Mouse (Mus musculus) kidney, adult 9 months (tissue): ENCODE measurements around the gene Igfbp7.

ENCODE experiments used
- DNase-seq: peaks from one replicate; pipeline ENCODE4 v3.0.0; 2022

Gene Igfbp7

GRCm38 (mm10) chr5:77375546-77375945 lies 32.3 kb downstream of the Igfbp7 start:
- no peak for DNase-seq

DNA sequence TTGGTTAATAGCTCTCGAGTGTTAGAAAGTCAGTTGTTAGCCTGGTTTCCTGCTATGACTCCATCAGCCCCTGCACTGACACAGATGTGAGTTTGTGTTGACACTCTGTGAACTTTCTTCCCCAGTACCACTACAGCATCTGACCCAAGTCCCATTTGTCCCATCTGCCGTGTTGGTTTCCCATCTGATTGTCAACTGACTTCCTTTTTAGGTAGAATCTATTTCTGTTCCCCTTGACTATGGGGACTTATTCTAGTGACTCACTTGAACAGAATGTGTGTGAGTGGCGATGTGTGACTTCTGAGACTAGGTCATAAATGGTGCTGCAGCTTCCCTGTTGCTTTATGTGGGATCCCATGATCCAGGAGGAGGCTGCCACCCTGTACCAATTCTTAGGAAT lies 32.9 kb downstream of the Igfbp7 start:
- DNase-seq, result no peak

DNA sequence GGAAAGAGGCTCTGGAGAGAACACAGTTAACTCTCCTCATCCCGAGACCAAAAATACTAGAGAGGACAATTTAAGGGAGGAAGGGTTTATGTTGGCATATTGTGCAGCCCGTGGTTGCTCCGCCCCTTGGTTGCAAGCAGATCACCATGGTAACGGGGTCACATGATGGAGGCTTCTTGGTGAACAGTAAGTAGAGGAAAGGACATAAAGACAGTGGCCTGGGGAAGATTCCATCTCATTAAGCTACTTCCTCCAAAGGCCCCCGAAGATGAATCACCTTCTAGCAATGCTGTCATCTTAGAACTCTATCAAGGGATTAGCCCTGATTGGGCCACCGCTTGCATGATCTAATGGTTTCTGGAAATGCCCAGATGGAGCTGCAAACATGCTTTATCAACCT lies 35.1 kb downstream of the Igfbp7 start:
- DNase-seq, result no peak

DNA sequence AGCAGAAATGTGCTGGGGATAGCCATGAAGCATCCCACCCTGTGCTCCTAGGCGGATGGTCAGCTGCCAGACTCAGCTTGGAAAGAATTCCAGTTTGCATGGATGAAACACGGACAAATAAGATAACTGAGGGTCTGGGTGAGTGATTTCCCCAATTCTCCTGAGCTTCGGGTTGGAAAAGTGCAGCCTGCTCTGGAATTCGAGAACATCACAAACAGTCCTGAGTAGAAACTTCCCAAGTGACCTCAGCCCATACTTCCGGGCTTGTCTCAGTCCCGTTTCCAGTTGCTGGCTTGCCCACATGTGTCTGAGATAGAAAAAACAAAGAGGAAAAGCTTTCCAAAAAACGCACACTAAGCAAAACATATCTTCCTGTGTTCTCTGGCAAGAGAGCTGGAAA lies 35.6 kb downstream of the Igfbp7 start:
- DNase-seq, result no peak

DNA sequence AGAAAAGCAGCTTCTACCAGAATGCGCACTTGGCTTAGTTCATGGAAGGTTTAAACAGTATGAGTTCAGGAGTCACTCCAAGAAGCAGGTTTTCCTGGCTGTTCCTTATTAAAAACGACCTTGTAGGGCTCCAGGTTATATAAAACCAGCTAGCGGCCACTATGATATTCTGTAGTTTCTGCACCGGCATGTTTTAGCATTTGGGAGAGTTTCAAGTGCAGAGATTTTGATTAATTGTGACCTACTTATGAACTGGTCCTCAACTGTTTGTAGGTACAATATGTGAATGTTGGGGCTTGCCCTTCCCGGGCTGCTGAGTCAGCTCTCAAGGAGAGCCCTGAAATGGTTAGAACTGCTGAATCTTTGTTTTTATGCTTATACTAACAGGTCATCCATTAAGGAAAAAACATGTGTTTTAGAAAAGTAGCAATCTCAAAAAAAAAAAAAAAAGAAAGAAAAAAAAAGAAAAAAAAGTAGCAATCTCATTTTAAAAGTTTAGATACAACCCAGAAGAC lies 37.4 kb downstream of the Igfbp7 start:
- peak; percentile 58 for DNase-seq

DNA sequence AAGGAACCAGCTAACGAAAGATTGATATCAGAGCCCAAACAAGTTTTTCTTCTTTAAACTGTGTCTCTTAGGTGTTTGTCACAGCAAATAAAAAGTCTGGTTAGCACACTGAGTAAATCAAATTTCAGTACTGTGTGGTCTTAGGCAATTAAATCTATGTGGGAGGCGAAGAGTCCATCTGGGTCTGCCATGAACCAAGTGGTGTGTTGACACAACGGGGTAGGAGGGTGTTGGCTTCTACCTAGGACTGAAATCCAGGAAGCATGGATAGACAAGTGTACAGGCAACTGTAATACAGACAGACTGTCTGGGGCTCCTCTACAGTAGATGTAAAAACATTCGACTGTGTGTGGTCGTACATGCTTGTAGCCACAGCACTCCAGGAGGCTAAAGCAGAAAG lies 38.4 kb downstream of the Igfbp7 start:
- DNase-seq, result no peak

GRCm38 (mm10) chr5:77368194-77368593 lies 39.6 kb downstream of the Igfbp7 start:
- DNase-seq, result peak; percentile 50

DNA sequence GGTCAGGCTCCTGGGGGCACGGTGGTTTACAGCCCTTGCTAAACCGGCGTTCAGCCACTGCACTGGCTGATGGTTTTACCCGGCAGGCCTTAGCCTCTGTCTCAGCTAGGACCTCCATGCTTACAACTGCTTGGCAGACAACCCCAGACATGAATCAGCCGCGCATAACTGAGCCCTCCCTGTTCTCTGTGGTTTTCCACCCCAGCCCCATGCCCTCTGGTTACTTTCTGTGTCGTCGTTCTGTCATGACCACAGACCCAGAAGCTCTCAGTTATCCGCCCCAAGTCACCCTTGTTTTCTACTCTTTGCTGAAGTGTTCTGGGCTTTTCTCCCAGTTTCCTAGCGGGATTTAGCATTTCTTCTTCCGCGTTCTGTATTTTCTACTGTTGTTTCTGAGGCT lies 40.2 kb downstream of the Igfbp7 start:
- DNase-seq, result no peak

DNA sequence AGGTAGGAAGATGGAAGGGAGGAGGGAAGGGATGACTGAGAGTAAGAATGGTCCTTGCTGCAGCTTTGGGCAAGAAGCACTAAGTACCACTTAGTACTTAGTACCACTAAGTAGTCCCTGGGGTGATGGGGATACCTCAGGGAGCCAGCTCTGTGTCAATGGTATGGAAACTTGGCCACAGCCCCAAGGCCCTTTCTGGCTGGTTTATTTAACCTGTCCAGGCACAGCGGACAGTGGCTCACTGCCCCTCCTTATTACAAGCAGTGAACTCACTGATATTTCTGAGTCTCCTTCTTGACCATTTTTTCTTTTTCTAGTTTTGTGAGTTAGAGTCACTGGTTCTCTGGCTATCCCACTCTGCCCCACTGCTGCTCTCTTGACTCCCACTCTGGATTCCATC lies 40.7 kb downstream of the Igfbp7 start:
- no peak for DNase-seq

GRCm38 (mm10) chr5:77366313-77366712 lies 41.5 kb downstream of the Igfbp7 start:
- DNase-seq, result no peak

- no peak for DNase-seq
Observed at GRCm38 (mm10) chr5:77364443-77365038, 43.3 kb downstream of the Igfbp7 start.

DNA sequence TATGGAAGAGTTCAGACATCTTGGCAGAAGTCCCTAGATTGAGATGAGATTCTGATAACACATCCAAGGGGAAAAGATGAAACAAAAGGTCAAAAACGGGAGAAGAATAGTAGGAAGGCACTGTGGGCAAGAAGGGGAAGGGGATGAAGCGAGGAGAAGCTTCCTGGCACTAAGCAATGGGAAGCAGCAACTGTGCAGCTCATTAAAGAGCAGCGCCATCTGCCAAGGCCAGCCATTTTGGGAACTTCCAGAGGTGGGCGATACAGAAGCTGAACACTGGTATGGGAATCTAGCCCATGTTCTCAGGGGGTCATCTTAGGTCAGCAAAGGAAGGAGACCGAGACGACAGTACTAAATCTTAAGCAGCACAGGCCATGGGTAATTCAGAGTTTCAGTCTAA lies 44.2 kb downstream of the Igfbp7 start:
- DNase-seq, result no peak

DNA sequence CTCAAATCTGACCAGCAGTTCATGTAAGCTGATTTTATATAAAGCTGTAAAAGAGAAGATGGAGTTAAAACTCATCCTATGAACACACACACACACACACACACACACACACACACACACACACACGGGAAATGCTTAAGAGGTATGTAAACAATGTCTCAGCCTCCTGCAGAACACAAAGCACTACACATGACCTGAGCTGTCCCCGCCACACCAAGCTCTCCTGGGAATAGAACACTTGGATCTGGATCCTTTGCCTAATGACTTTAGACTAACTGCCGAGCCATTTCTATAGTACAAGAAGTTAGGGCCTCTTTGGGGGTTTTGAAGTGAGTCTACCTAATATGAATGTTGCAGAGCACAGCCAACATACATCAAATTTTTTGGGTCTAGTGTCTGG lies 45.7 kb downstream of the Igfbp7 start:
- DNase-seq, result no peak

DNA sequence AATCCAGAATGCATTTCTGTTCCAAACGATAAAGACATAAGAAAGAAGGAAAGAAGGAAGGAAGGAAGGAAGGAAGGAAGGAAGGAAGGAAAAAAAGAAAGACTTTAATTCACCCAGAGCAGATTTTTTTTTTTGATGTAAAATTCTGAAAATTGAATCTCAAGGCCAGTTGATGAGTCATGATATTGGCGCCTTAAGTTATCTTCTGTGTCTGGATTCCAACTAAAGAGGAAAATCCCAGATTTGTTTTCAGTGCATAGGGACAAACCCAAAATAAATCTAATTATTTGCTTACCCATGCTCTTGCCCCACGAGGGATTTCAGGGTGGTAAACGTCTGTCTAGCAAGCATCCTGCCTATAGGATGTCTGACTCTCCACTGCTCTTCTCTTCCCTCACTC lies 46.8 kb downstream of the Igfbp7 start:
- no peak for DNase-seq

DNA sequence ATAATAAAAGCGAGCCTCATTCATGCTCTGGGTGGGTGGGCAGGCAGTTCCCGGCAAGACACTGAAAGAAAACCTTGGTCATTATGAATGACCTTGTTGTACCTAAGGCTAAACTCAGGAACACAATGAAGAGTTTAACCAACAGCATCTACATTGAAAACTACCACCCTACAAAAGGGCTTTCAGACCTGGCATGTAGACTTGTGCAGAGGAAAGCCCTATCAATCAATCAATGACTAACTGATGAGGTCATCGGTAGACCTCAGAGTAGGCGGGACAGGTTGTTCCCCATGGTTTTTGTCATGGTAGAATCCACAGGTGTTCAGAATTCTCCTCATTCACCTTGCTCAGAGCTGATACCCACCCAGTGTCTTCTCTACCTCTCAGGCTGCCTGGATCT lies 47.9 kb downstream of the Igfbp7 start:
- no peak for DNase-seq

GRCm38 (mm10) chr5:77358347-77358746 lies 49.5 kb downstream of the Igfbp7 start:
- DNase-seq, result peak; percentile 51

DNA sequence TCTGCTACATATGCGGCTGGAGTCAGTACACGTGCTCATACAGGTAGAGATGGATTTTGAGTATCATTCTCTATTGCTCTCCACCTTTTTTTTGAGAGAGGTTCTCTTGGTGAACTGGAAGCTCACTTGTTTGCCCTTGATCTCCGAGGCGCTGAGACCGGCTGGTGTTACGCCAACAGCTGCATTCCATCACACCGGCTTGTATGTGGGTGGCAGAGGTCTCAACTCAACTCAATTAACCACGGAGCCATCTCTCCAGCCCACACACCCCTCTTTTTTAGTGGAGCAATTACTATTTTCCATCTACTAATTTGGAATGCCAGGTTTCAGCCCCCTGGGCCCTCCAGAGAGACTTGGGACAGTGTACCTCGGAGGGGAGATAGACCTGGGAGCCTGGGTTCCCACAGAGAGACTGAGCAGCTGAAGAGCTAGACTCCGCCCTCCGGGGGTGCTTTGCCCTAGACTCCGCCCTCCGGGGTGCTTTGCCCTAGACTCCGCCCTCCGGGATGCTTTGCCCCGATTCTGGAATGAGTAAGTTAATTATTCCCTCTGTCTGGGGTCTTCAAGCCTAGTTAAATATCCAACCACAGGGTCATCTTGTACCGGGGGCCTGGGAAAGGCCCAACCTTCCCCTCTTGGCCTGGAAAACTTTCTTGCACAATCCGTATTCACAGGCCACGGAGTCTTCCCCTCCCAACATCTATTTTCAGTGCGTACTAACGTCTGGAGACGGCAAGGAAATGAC lies 50.3 kb downstream of the Igfbp7 start:
- DNase-seq, result peak; percentile 90

DNA sequence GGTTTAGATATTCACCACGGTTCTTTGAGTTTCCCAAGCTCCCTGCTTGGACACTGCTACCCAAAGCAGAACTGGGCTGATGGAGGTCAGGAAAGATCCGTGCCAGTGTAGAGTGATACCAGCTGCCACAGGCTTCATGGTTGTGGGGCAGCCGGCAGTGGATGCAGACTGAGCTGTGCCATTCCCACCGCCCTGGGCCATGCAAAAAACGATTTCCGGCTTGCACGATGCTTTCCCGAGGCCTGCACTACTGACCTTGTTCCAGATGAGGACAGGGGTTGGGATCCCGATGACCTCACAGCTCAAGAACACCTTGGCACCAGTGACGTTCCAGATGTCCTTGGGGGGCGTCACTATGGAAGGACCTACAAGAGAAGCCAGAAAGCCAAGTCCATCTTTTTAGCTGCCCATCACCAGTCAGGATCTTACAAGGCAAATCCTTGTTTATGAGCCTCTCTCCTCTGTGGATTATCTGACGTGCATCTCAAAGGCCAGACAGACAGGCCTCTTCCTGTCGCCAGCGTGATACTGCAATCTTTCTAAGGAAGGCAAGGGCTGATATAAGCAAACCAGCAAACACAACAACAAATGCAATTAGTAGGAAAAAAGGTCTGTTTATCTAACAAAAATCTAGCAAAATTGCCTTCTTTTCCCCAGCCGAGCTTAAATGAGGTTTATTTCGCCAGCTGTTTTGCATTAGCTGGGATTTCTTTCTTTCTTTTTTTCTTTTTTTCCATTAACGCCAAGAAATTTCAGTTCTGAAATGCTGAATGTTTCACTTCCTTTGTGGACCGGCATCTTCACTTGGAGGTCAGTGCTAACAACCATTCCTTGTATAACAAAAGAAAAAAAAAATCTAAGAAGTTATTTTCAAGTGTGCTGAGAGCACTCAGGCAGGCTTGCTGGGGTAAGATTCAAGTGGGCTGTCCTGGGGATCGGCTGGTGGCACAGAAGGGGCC lies 52.3 kb downstream of the Igfbp7 start:
- DNase-seq, result peak; percentile 68

DNA sequence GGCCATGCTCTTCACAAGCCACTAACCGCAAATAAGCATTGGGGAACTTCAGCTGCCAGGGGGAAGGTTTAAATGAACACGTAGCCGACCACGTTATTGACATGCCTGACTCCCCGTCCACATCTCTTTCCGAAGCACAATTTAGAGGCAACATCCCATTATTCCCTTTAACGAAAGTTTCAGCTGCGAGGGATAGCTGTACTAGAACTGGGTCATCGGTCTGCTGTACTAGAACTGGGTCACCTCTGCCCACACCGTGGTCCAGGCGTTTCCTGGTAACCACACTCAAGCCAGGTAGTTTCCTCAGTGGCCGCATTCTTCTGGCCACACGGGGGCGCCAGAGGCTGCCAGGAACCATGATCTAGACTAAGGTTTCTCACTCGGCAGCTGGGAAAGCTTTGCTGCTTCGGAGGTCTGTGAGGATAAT lies 53.5 kb downstream of the Igfbp7 start:
- peak; percentile 95 for DNase-seq

DNA sequence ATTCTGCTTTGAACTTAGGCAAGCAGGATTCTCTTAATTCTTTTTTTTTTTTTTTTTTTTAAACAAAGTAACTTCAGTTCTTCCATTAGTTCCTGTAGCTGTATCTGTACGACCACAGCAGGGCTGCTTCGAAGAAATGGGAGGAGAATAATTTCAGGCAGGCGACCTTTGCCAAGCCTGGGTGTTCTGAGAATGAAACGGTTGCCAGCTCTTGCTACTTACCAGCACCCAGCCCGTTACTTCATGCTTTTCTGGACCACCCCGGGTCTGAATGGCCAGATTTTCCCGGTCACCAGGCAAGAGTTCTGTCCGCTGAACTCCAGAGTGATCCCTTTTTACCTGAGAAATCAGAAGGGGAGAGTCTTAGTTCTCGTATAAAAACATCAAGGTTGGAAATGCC lies 56.1 kb downstream of the Igfbp7 start:
- DNase-seq, result no peak

DNA sequence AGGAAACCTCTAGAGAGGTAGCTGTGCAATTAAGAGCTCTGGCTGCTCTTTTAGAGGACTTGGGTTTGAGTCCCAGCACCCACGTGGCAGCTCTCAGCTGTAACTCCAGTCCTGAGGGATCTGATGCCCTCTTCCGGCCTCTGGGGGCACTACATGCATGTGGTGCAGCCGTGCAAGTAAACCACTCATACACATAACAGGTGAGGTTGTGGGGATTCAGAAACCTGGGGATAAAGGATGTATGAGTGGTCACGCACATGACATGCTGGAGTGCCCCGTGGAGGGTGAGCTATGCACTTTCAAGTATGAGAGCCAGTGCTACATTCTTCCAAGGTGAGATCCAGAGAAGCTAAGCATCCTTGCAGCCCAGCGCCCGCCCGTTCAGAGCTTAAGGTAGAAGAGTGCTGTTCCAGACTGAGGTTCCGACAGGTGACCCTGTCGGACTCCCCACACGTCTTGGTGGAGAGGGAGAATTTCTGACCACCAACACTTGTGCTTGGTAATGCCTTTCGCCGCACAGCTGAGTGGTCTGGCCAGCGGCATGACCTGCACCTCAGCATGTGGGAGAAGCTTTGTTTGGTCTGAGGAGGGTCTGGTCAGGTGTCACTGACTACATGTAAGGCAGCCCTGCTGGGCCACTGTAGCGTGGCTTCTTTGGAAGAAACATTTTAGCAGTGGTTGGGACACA lies 57.7 kb downstream of the Igfbp7 start:
- DNase-seq, result no peak

DNA sequence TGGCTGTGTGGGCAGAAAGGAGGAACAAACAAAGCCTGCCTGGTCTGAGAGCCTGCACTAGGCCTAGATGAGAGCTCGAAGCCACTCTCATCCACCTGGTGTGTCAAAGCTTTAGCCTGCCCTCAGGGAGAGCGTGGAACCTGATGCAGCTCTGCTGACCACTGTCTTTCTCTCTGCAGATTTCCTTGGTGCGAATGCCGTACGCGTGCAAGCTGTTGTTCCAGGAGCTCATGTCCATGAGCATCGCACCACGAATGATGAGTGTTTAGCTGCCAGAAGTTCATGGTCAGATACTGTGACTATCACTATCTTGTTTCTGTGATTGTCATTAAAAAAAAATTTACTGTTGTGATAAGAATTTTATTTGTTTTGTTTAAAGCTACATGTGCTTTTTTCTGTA lies 58.9 kb downstream of the Igfbp7 start:
- no peak for DNase-seq

DNA sequence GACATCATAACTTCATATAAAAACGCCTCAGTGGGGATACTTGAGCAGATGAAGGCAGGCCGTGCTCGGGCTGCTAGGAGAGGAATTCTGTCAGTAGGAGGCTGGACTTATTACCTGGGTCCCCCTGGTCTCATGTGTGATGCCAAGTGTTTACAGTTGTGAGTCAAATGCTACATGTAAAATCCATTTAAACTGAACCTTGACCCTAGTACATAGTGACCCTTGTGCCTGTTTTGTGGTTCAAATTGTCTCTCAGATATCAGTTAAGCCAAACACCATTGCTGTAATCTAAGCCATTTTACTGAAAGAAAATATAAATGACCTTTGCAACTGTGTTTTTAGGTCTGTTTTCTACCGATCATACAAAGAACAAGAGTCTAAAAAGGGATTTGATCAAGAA lies 67.8 kb downstream of the Igfbp7 start:
- DNase-seq, result no peak
